Mouse (Mus musculus) forebrain, embryonic 13.5 days (tissue): Measurements from ENCODE around the gene Atxn7l1. TPM values are rescaled to one million over a fixed set of nuclear protein-coding genes. Genes with fewer than 3 reads are reported as not detected.
"Not testable (repeated sequence)": the region's sequence is repeated elsewhere in the genome, so short reads cannot be mapped to it uniquely, and the experiment has no call there.

Experiments
- ATAC-seq: fragments of 200-750 bp; cut with Nextera tagmentation; 2 replicates; pipeline ENCODE4 v1.8.0; 2017
- H3K27ac ChIP-seq: fragments of 300-500 bp; sonication (generic); 2 replicates; pipeline ENCODE4 v1.5.1; 2015; ENCODE audit warnings: inconsistent platforms, mild to moderate bottlenecking, moderate library complexity
- H3K27me3 ChIP-seq: fragments of 300-500 bp; sonication (generic); 2 replicates; pipeline ENCODE4 v1.6.1; 2015; ENCODE audit warnings: mild to moderate bottlenecking, inconsistent platforms
- H3K36me3 ChIP-seq: fragments of 300-500 bp; sonication (generic); 2 replicates; pipeline ENCODE4 v1.6.1; 2015; ENCODE audit warnings: mild to moderate bottlenecking, inconsistent platforms; ENCODE audit not compliant: poor library complexity, severe bottlenecking
- H3K4me1 ChIP-seq: fragments of 300-500 bp; sonication (generic); 2 replicates; pipeline ENCODE4 v1.6.1; 2015; ENCODE audit warnings: inconsistent platforms
- H3K4me2 ChIP-seq: fragments of 300-500 bp; sonication (generic); 2 replicates; pipeline ENCODE4 v1.6.1; 2015; ENCODE audit warnings: inconsistent platforms, mild to moderate bottlenecking, moderate library complexity
- H3K4me3 ChIP-seq: fragments of 300-500 bp; sonication (generic); 2 replicates; pipeline ENCODE4 v1.5.1; 2015; ENCODE audit warnings: mild to moderate bottlenecking, inconsistent platforms
- H3K9ac ChIP-seq: fragments of 300-500 bp; sonication (generic); 2 replicates; pipeline ENCODE4 v1.6.1; 2015; ENCODE audit warnings: mild to moderate bottlenecking, inconsistent platforms
- H3K9me3 ChIP-seq: fragments of 300-500 bp; sonication (generic); replicated peaks from 2 replicates; pipeline ENCODE4 v1.6.1; 2016; ENCODE audit warnings: inconsistent platforms
- WGBS: fragments of 180-500 bp; shearing (Covaris S2); methylation state at CpG from one replicate; pipeline ENCODE4 v1.1.7; 2015; 5-methylcytosine and 5-hydroxymethylcytosine counted together
- polyA plus RNA-seq: library from polyadenylated mRNA; unstranded; fragments of >200 nt; fragmentation: Nextera tagmentation; extraction: Ambion mirVana; gene quantifications from 2 replicates; pipeline ENCODE4 v1.2.1, GENCODE M21; 2015

Gene Atxn7l1
- polyA plus RNA-seq, 1 experiment from 2014 or later: 15.4 TPM

GRCm38 (mm10) chr12:33156334-33157018, 9.0 kb downstream of the Atxn7l1 start:
- peaks cover 6% of the 10 kb centered on the region; the same call in 1 of the 2 replicates for H3K36me3 ChIP-seq
- H3K9me3 ChIP-seq: no peaks in the 10 kb centered on the region
- H3K4me3 ChIP-seq: no peak overlapping the region
- ATAC-seq: no peak
- no peaks in the 10 kb centered on the region for H3K27me3 ChIP-seq
- no peak overlapping the region for H3K9ac ChIP-seq
- WGBS: 91% methylated on average over 7 of the region's 7 CpGs
- no peak overlapping the region for H3K27ac ChIP-seq
- no peak overlapping the region for H3K4me2 ChIP-seq
- H3K4me1 ChIP-seq: peaks cover 7% of the 10 kb centered on the region

- no peaks in the 10 kb centered on the region for H3K27me3 ChIP-seq
- ATAC-seq: no peak
- H3K4me1 ChIP-seq: peaks cover 21% of the 10 kb centered on the region
- peaks cover 6% of the 10 kb centered on the region; the same call in 1 of the 2 replicates for H3K36me3 ChIP-seq
- H3K4me2 ChIP-seq: no peak overlapping the region
- WGBS: 86% methylated on average over 8 of the region's 8 CpGs
- H3K9ac ChIP-seq: no peak overlapping the region
- H3K4me3 ChIP-seq: no peak overlapping the region
- no peaks in the 10 kb centered on the region for H3K9me3 ChIP-seq
- H3K27ac ChIP-seq: no peak overlapping the region
These were observed 10.8 kb downstream of the Atxn7l1 start for GRCm38 (mm10) chr12:33158256-33158655.

DNA sequence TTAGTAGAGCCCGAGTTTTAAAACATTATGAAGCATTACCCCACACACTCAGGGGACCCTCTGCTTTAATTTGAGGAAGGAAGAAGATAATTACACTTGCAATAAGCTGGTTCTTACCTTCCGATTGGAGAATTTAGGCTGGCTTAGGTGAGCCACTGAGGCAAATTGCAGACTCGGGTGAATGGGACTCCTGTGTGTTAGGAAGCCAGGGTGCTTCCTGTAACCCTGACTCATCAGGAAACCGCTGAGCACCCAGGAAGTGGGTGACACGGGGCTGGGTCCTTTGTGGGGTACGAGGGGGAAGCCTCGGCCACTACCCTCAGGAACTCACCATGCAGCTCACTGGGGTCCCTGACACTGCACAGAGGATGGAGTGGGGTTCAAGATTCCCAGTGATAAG, 12.9 kb downstream of the Atxn7l1 start:
- peaks cover under 1% of the 10 kb centered on the region; the same call in 1 of the 2 replicates for H3K36me3 ChIP-seq
- no peak overlapping the region for H3K9ac ChIP-seq
- H3K4me1 ChIP-seq: peaks cover 21% of the 10 kb centered on the region
- no peaks in the 10 kb centered on the region for H3K27me3 ChIP-seq
- H3K4me2 ChIP-seq: no peak overlapping the region
- H3K27ac ChIP-seq: no peak overlapping the region
- WGBS: 90% methylated on average over 7 of the region's 7 CpGs
- no peaks in the 10 kb centered on the region for H3K9me3 ChIP-seq
- H3K4me3 ChIP-seq: no peak overlapping the region
- no peak for ATAC-seq

DNA sequence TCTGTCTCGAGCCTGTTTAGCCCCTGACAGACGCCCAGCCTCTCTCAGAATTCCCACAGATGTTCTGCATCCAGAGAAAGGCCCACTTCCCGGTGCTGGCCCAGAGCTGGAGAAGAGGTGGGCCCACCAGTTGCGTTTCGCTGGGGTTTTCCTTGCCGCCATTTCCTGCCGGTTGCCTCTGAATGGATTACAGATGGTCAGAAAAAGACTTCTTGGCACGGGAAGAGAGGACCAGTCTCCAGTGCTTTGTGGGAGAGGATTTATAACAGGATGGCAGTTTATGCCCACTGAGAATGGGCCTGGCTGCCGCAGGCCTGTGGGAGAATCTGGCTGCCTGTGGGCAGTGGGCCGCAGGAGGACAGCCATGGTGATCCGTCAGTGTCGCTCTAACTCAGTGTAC, 15.0 kb downstream of the Atxn7l1 start:
- Histone ChIP-seq H3K9ac (peak overlapping the region; percentile 36; the same call in 1 of the 2 replicates), H3K4me1 (peaks cover 18% of the 10 kb centered on the region), H3K4me3 (no peak overlapping the region), H3K36me3 (peaks cover 6% of the 10 kb centered on the region), H3K27me3 (no peaks in the 10 kb centered on the region), H3K9me3 (no peaks in the 10 kb centered on the region), H3K4me2 (no peak overlapping the region), H3K27ac (peak overlapping the region; percentile 71)
- 43% methylated on average over 12 of the region's 12 CpGs for WGBS
- peak; percentile 66; the same call in 1 of the 2 replicates for ATAC-seq

DNA sequence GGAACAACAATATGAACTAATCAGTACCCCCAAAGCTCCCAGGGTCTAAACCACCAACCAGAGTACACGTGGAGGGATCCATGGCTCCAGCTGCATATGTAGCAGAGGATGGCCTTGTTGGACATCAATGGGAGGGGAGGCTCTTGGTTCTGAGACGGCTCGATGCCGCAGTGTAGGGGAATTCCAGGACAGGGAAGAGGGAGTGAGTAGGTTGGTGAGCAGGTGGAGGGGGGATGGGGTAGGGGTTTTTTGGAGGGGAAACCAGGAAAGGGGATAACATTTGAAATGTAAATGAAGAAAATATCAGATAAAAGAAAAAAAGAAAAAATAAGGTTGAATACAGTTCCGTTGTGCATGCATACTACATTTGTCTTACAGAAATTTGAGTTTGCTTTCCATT, 16.5 kb downstream of the Atxn7l1 start:
- ATAC-seq, H3K27ac ChIP-seq, H3K27me3 ChIP-seq, H3K36me3 ChIP-seq, H3K4me3 ChIP-seq, H3K9ac ChIP-seq, H3K9me3 ChIP-seq, H3K4me2 ChIP-seq: not testable (repeated sequence)
- H3K4me1 ChIP-seq: peaks cover 13% of the 10 kb centered on the region
- 92% methylated on average over 5 of the region's 5 CpGs for WGBS

- 57% methylated on average over 8 of the region's 8 CpGs for WGBS
- H3K4me1 ChIP-seq: peaks cover 17% of the 10 kb centered on the region
- H3K27me3 ChIP-seq: no peaks in the 10 kb centered on the region
- no peak overlapping the region for H3K9ac ChIP-seq
- H3K9me3 ChIP-seq: no peaks in the 10 kb centered on the region
- H3K36me3 ChIP-seq: peaks cover 6% of the 10 kb centered on the region
- no peak for ATAC-seq
- no peak overlapping the region for H3K27ac ChIP-seq
- H3K4me3 ChIP-seq: no peak overlapping the region
- no peak overlapping the region for H3K4me2 ChIP-seq
These were observed 19.2 kb downstream of the Atxn7l1 start for GRCm38 (mm10) chr12:33166712-33167111.

DNA sequence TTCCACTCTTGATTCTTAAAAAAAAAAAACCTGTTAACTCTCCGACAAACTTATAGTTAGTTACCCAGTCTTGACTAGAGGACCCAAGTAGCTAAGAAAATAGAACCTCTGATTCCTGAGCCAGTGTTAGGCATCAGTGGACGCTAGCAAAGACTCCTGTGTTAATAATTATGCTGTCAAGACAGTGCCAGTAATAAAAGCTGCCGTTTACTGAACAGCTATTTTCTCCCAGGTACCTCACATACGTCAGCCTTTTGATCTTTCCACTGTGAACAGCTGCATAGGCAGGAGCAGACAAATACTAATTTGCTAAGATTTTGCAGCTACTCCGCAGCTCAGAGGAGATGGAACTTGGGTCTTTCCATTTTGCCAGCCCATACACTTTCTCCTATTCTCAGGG, 20.1 kb downstream of the Atxn7l1 start:
- H3K9me3 ChIP-seq: no peaks in the 10 kb centered on the region
- WGBS: 82% methylated on average over 5 of the region's 5 CpGs
- no peak overlapping the region for H3K4me3 ChIP-seq
- no peak overlapping the region for H3K4me2 ChIP-seq
- no peak overlapping the region for H3K27ac ChIP-seq
- H3K9ac ChIP-seq: no peak overlapping the region
- H3K27me3 ChIP-seq: no peaks in the 10 kb centered on the region
- H3K36me3 ChIP-seq: peaks cover 6% of the 10 kb centered on the region
- ATAC-seq: no peak
- peaks cover 9% of the 10 kb centered on the region for H3K4me1 ChIP-seq

DNA sequence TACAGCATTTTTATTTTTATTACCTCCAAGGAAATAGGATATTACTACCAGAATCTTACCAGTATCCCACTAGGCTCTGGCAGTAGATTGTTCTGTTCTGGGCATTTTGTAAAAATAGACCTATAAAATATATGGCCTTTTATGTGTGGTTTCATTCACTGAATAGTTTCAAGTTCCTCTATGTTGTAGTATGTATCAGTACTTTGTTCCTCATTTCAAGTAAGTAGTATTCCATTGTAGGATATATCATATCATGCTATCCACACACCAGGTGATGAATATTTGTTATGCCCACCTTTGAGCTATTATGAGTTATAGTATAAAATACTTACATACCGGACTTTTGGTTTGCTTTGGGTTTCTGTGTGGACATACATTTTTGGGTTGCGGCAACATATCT, 21.0 kb downstream of the Atxn7l1 start:
- 95% methylated on average over 2 of the region's 2 CpGs for WGBS
- Histone ChIP-seq H3K4me1 (peaks cover 5% of the 10 kb centered on the region; the same call in 1 of the 2 replicates), H3K9ac (no peak overlapping the region), H3K9me3 (no peaks in the 10 kb centered on the region), H3K27me3 (no peaks in the 10 kb centered on the region), H3K4me3 (no peak overlapping the region), H3K36me3 (peaks cover 6% of the 10 kb centered on the region), H3K4me2 (no peak overlapping the region), H3K27ac (no peak overlapping the region)
- ATAC-seq: no peak

DNA sequence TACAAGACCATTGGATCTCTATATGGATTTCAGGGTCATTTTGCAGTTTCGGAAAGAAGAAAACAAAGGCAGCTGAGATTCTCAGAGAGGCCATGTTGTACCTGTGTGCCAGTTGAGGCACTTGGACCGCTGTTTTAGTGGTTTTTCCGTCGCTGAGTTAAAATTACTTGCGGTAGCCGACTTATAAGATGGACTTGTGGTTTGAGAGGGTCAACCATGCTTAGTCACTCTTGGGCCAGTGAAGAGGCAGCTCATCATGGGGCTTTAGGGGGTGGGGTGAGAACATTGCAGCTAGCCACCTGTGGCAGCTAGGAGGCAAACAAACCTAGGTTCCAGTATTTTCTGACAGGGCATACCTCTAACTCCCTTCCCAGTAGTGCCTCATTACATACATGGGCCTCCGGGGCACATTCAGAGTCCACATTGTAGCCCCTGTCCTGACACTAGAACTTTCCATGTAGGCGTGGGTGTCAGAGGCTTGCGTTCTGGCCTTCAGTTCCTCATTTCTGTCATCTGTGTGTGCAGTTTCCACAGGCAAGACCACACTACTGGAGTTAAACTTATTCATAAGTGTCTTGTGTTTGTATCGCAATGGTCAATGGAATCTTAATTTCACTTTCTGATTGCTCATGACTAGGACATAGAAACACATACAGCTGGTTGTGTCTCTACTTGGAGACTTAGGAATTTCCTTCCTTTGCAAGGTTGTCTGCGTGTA, 22.4 kb downstream of the Atxn7l1 start:
- 93% methylated on average over 11 of the region's 11 CpGs for WGBS
- Histone ChIP-seq H3K4me1 (peaks cover 9% of the 10 kb centered on the region), H3K4me2 (no peak overlapping the region), H3K27ac (no peak overlapping the region), H3K9me3 (no peaks in the 10 kb centered on the region), H3K4me3 (no peak overlapping the region), H3K9ac (no peak overlapping the region), H3K27me3 (no peaks in the 10 kb centered on the region), H3K36me3 (peaks cover 6% of the 10 kb centered on the region)
- ATAC-seq: no peak

DNA sequence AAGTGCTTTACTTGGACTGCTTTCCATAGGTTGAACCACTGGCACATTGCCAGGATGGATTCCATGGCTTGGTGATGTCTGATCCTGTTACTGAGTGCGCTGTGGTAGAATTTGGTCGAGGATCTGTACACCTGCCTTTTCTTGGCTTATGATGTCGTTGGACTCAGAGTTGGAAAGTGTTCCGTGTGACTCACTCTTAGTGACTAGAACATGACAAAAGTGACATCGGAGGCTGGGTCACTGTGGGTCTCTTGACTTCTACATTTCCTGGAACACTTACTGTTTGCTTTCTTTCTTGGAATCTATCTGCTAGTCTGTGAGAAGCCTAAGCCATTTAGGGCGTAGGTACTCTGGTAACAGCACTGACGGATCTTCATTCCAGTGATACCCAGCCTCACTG, 23.3 kb downstream of the Atxn7l1 start:
- Histone ChIP-seq H3K9me3 (no peaks in the 10 kb centered on the region), H3K27me3 (no peaks in the 10 kb centered on the region), H3K9ac (no peak overlapping the region), H3K27ac (no peak overlapping the region), H3K36me3 (peaks cover 6% of the 10 kb centered on the region; the same call in 1 of the 2 replicates), H3K4me1 (peaks cover 16% of the 10 kb centered on the region), H3K4me2 (no peak overlapping the region), H3K4me3 (no peak overlapping the region)
- ATAC-seq: no peak
- 92% methylated on average over 7 of the region's 7 CpGs for WGBS

GRCm38 (mm10) chr12:33172926-33173325, 25.4 kb downstream of the Atxn7l1 start:
- 80% methylated on average over 9 of the region's 9 CpGs for WGBS
- H3K36me3 ChIP-seq: no peaks in the 10 kb centered on the region
- no peaks in the 10 kb centered on the region for H3K9me3 ChIP-seq
- H3K4me3 ChIP-seq: no peak overlapping the region
- no peak overlapping the region for H3K4me2 ChIP-seq
- no peaks in the 10 kb centered on the region for H3K27me3 ChIP-seq
- no peak overlapping the region for H3K27ac ChIP-seq
- ATAC-seq: no peak
- no peak overlapping the region for H3K9ac ChIP-seq
- peaks cover 29% of the 10 kb centered on the region for H3K4me1 ChIP-seq

- Histone ChIP-seq H3K27me3 (no peaks in the 10 kb centered on the region), H3K4me3 (no peak overlapping the region), H3K4me2 (no peak overlapping the region), H3K9ac (no peak overlapping the region), H3K9me3 (no peaks in the 10 kb centered on the region), H3K4me1 (peaks cover 29% of the 10 kb centered on the region), H3K27ac (no peak overlapping the region), H3K36me3 (no peaks in the 10 kb centered on the region)
- no peak for ATAC-seq
- WGBS: 90% methylated on average over 8 of the region's 8 CpGs
These were observed 26.2 kb downstream of the Atxn7l1 start for GRCm38 (mm10) chr12:33173720-33174141.
